ENCODE assay signal across 22 mouse cellular contexts in the genomic region with DNA sequence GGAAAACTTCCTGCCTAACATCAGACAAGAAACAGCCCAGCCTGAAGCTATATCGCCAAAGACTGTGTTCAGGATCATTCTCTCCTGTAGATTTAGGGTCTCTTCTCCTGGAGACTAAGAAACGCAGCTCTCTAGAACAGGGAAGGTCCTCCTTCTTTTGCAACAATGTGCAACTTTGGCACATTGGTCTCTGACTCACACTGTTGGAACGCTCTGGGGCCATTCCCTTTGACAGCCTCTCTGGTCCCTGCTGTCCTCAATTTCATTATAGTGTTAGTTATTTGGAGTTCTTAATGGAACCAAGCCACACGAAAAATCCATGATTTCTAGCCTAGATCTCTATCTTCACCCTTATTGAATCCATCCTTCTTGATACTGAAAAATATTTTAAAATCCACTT. TPM values are rescaled to one million over a fixed set of nuclear protein-coding genes. Genes with fewer than 3 reads are reported as not detected.
DNase-seq lines count a peak whose midpoint lies in the region; ATAC-seq lines count a peak whose summit lies in the region.
"Had no signal": no experiment of that assay in that cellular context is flagged by ENCODE, and none has a peak within 500 bp of the region (broad histone marks: within the 10 kb centered on the region; RNA-seq: fewer than 3 reads in every experiment).

No protein-coding gene starts in this region.

- H3K9ac ChIP-seq in hindbrain, embryonic 13.5 days, result no peak overlapping the region
- H3K9ac ChIP-seq: heart, embryonic 13.5 days; hindbrain, embryonic 15.5 days; limb, embryonic 15.5 days; liver, embryonic 14.5 days; lung, embryonic 14.5 days; neural tube, embryonic 13.5 days had no signal

- peaks cover 23% of the 10 kb centered on the region for H3K4me1 ChIP-seq in hindbrain, embryonic 13.5 days (replicated peaks)

- 92% methylated on average over 4 of the region's 4 CpGs for WGBS in hindbrain, embryonic 13.5 days

- no peaks in the 10 kb centered on the region for H3K9me3 ChIP-seq in hindbrain, embryonic 13.5 days
- H3K9me3 ChIP-seq: heart, embryonic 13.5 days; hindbrain, embryonic 15.5 days; limb, embryonic 15.5 days; midbrain, embryonic 10.5 days; neural tube, embryonic 13.5 days had no signal

- ATAC-seq in hindbrain, embryonic 13.5 days (ENCODE audit: low FRiP score), result no peak
- ATAC-seq: forebrain, embryonic 14.5 days; midbrain, embryonic 16.5 days had no signal

- H3K4me3 ChIP-seq in hindbrain, embryonic 13.5 days, result no peak overlapping the region
- H3K4me3 ChIP-seq: heart, embryonic 13.5 days; hindbrain, embryonic 15.5 days; left cerebral cortex, adult 2 months; limb, embryonic 15.5 days; midbrain, embryonic 10.5 days; myocyte; neural tube, embryonic 13.5 days had no signal

- H3K4me2 ChIP-seq in hindbrain, embryonic 13.5 days, result no peak overlapping the region
- H3K4me2 ChIP-seq: heart, embryonic 13.5 days; hindbrain, embryonic 15.5 days; limb, embryonic 15.5 days; lung, embryonic 14.5 days; neural tube, embryonic 13.5 days had no signal

- intact Hi-C loops in gastrocnemius, postnatal 14 days (cut with DNase I; ENCODE audit: low total_unique reads), result loop anchor here (5.0 kb wide), 1 partner anchor 35 kb away; no protein-coding TSS in a partner anchor

- no peaks in the 10 kb centered on the region for H3K36me3 ChIP-seq in hindbrain, embryonic 13.5 days
- H3K36me3 ChIP-seq: hindbrain, embryonic 15.5 days; midbrain, embryonic 10.5 days; neural tube, embryonic 13.5 days had no signal

- DNase-seq in adrenal gland, adult (ENCODE audit: inconsistent age in 2 of 2, low spot score in 1 of 2), result peak; percentile 56 to 82
- DNase-seq in adrenal gland, adult 18-20 months (ENCODE audit: low spot score in 2 of 2), result no peak
- peak; percentile 38 for DNase-seq in gastrocnemius, postnatal 14 days
- DNase-seq in gastrocnemius, postnatal 25 days, result no peak
- peak; percentile 54 for DNase-seq in lung, postnatal 36 days
- no peak for DNase-seq in lung, postnatal 10 days
- DNase-seq: cerebellum, adult 9-10 months; kidney, adult 2 months; left cerebral cortex, postnatal 4 days; lung, embryonic 14.5 days had no signal

- no peak overlapping the region for H3K27ac ChIP-seq in hindbrain, embryonic 13.5 days
- H3K27ac ChIP-seq: heart, embryonic 13.5 days; hindbrain, embryonic 15.5 days; kidney, postnatal 0 days; left cerebral cortex, adult 2 months; limb, embryonic 15.5 days; liver, embryonic 14.5 days; midbrain, embryonic 10.5 days; neural tube, embryonic 13.5 days had no signal

- peaks cover 1% of the 10 kb centered on the region for H3K27me3 ChIP-seq in hindbrain, embryonic 13.5 days
- H3K27me3 ChIP-seq: heart, embryonic 13.5 days; limb, embryonic 15.5 days had no signal

RNA-seq across cellular contexts. Expression of a gene that starts 7.1 kb away (rescaled TPM):
- 100 to 1,000 TPM; 511 to 546 TPM for total RNA-seq in adrenal gland, adult 18-20 months (2021)
- total RNA-seq in gastrocnemius, postnatal 14 days (2021), result 10 to 100 TPM; 80.1 to 91.6 TPM
- total RNA-seq in gastrocnemius, postnatal 25 days (2021), result 10 to 100 TPM; 48.0 to 62.4 TPM
- polyA plus RNA-seq in hindbrain, embryonic 13.5 days (2015; fragmentation: Nextera tagmentation; extraction: Ambion mirVana), result 32.3 and 37.1 TPM in 2 replicates

Comparison
In these comparisons a context has a peak if more than half of its experiments do, and no peak if none do; other contexts are left out.
1. DNase-seq: peak in adrenal gland, adult (2 of 2), gastrocnemius, postnatal 14 days (single experiment) and lung, postnatal 36 days (single experiment); none in adrenal gland, adult 18-20 months (0 of 2), gastrocnemius, postnatal 25 days (single experiment) and lung, postnatal 10 days (single experiment).
2. RNA of a gene that starts 7.1 kb away (total RNA-seq): 511 to 546 TPM in adrenal gland, adult 18-20 months; 80.1 to 91.6 TPM in gastrocnemius, postnatal 14 days and 48.0 to 62.4 TPM in gastrocnemius, postnatal 25 days; every median in the first group is over 4 times any median in the second.